Mouse (Mus musculus): ENCODE measurements around the gene Acap2.

DNA sequence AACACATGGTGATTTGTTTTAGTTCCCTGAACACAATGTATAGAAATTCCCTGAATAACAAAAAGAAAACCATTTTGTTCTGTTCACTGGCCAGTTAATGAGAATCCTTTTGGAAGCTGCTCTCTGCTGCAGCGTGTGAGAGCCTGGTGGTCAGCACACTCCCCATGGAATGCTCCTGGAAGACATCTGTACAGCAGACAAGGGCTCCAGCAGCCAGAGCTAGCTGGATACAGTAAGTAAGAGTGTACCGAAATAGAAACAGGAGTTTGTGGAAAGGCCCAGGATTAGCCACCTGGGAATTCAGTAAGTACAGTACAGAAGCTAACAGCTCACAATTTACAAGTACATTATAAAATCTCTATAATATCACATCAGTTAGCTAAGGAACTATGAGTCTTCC, 99.7 kb downstream of the Acap2 start:
- no peak for TF ChIP-seq CTCF (IDR thresholded peaks at IDR 0.05; ENCODE audit: low read depth)
- TF ChIP-seq EP300 (IDR thresholded peaks at IDR 0.05; ENCODE audit: low read depth) = no peak

Data from heart, postnatal 0 days (tissue).